Mouse (Mus musculus) kidney, embryonic 14.5 days (tissue): Measurements from ENCODE around the gene Tyk2. TPM values are rescaled to one million over a fixed set of nuclear protein-coding genes. Genes with fewer than 3 reads are reported as not detected.
A peak's percentile ranks its signal among the peaks of the same experiment; 100 is the strongest.

Source experiments
- ATAC-seq: fragments of 200-750 bp; cut with Nextera tagmentation; 2 replicates; pipeline ENCODE4 v1.8.0; 2017; ENCODE audit warnings: moderate number of reproducible peaks, mild to moderate bottlenecking, moderate TSS enrichment, moderate library complexity; ENCODE audit not compliant: low FRiP score, low TSS enrichment
- H3K27ac ChIP-seq: fragments of 300-500 bp; sonication (generic); 2 replicates; pipeline ENCODE4 v1.5.1; 2014; ENCODE audit warnings: low read depth, mild to moderate bottlenecking, low read length, moderate library complexity, mixed read lengths
- H3K27me3 ChIP-seq: fragments of 300-500 bp; sonication (generic); 2 replicates; pipeline ENCODE4 v1.6.1; 2014; ENCODE audit warnings: mild to moderate bottlenecking, low read length; ENCODE audit not compliant: control insufficient read depth, insufficient read depth
- H3K36me3 ChIP-seq: fragments of 300-500 bp; sonication (generic); 2 replicates; pipeline ENCODE4 v1.6.1; 2014; ENCODE audit warnings: low read length, mixed read lengths; ENCODE audit not compliant: control insufficient read depth, insufficient read depth
- H3K4me1 ChIP-seq: fragments of 300-500 bp; sonication (generic); 2 replicates; pipeline ENCODE4 v1.6.1; 2014; ENCODE audit warnings: low read length, mixed read lengths; ENCODE audit not compliant: control insufficient read depth, insufficient read depth
- H3K4me2 ChIP-seq: fragments of 300-500 bp; sonication (generic); replicated peaks from 2 replicates; pipeline ENCODE4 v1.6.1; 2014; ENCODE audit warnings: low read depth, mild to moderate bottlenecking, low read length
- H3K4me3 ChIP-seq: fragments of 300-500 bp; sonication (generic); 2 replicates; pipeline ENCODE4 v1.5.1; 2014; ENCODE audit warnings: mild to moderate bottlenecking, low read length
- H3K9ac ChIP-seq: fragments of 300-500 bp; sonication (generic); 2 replicates; pipeline ENCODE4 v1.6.1; 2014; ENCODE audit warnings: low read depth, mild to moderate bottlenecking, low read length, moderate library complexity
- H3K9me3 ChIP-seq: fragments of 300-500 bp; sonication (generic); 2 replicates; pipeline ENCODE4 v1.6.1; 2016; ENCODE audit warnings: low read length; ENCODE audit not compliant: control insufficient read depth
- WGBS: fragments of 180-500 bp; shearing (Covaris S2); extraction: QIAGEN DNeasy Blood & Tissue Kit; methylation state at CpG from one replicate; pipeline ENCODE4 v1.1.7; 2014; 5-methylcytosine and 5-hydroxymethylcytosine counted together
- polyA plus RNA-seq: library from polyadenylated mRNA; unstranded; fragments of >200 nt; fragmentation: Nextera tagmentation; extraction: Ambion mirVana; gene quantifications from 2 replicates; pipeline ENCODE4 v1.2.1, GENCODE M21; 2014

Tyk2 gene
- polyA plus RNA-seq, 1 experiment from 2014 or later = 8.7 TPM

- no peak overlapping the region for H3K27ac ChIP-seq
- 1% methylated on average over 11 of the region's 11 CpGs for WGBS
Observed at GRCm38 (mm10) chr9:21152715-21153114, 21.7 kb upstream of the Tyk2 start.

GRCm38 (mm10) chr9:21149654-21150419 is 18.8 kb upstream of the Tyk2 start, which contains the start of gene Cdc37:
Gene Cdc37, minus strand, starts transcription at chr9:21149982.
- peak; percentile 93 for ATAC-seq
- Histone ChIP-seq H3K27ac (peak within 1 kb of the TSS; percentile 78), H3K9me3 (no peaks in the 10 kb centered on the region), H3K27me3 (no peaks in the 10 kb centered on the region), H3K9ac (peak within 1 kb of the TSS; percentile 93), H3K4me1 (peaks cover 51% of the 10 kb centered on the region), H3K36me3 (peaks cover 15% of the 10 kb centered on the region), H3K4me2 (peak within 1 kb of the TSS; percentile 93), H3K4me3 (peak within 1 kb of the TSS; percentile 92)
- 4% methylated on average over 56 of the region's 56 CpGs for WGBS

More at GRCm38 (mm10) chr9:21152715-21153114, 21.7 kb upstream of the Tyk2 start:
- ATAC-seq = peak; percentile 44; the same call in 1 of the 2 replicates
- Histone ChIP-seq H3K4me2 (peak overlapping the region; percentile 83), H3K9ac (peak overlapping the region; percentile 51; the same call in 1 of the 2 replicates), H3K4me3 (peak overlapping the region; percentile 32), H3K27me3 (no peaks in the 10 kb centered on the region), H3K36me3 (no peaks in the 10 kb centered on the region; the same call in 1 of the 2 replicates), H3K9me3 (no peaks in the 10 kb centered on the region), H3K4me1 (peaks cover 34% of the 10 kb centered on the region)

- H3K4me2 ChIP-seq = peak overlapping the region; percentile 93
- WGBS = 5% methylated on average over 8 of the region's 8 CpGs
- peak overlapping the region; percentile 93 for H3K9ac ChIP-seq
- peak overlapping the region; percentile 92 for H3K4me3 ChIP-seq
- H3K4me1 ChIP-seq = peaks cover 48% of the 10 kb centered on the region
- H3K36me3 ChIP-seq = peaks cover 22% of the 10 kb centered on the region
- no peaks in the 10 kb centered on the region for H3K9me3 ChIP-seq
- no peaks in the 10 kb centered on the region for H3K27me3 ChIP-seq
- H3K27ac ChIP-seq = peak overlapping the region; percentile 78
- ATAC-seq = no peak
Observed at GRCm38 (mm10) chr9:21149077-21149653, 18.1 kb upstream of the Tyk2 start.

GRCm38 (mm10) chr9:21148427-21148826 is 17.4 kb upstream of the Tyk2 start:
- no peak for ATAC-seq
- Histone ChIP-seq H3K9me3 (no peaks in the 10 kb centered on the region), H3K9ac (peak overlapping the region; percentile 93)

GRCm38 (mm10) chr9:21146722-21147121 is 15.7 kb upstream of the Tyk2 start:
- Histone ChIP-seq H3K27me3 (no peaks in the 10 kb centered on the region), H3K36me3 (peaks cover 46% of the 10 kb centered on the region), H3K9me3 (no peaks in the 10 kb centered on the region), H3K4me3 (peak overlapping the region; percentile 10; the same call in 1 of the 2 replicates), H3K27ac (peak overlapping the region; percentile 53; the same call in 1 of the 2 replicates), H3K9ac (peak overlapping the region; percentile 48), H3K4me1 (peaks cover 31% of the 10 kb centered on the region), H3K4me2 (peak overlapping the region; percentile 34)
- WGBS = 31% methylated on average over 10 of the region's 10 CpGs
- peak; percentile 32 for ATAC-seq

More at GRCm38 (mm10) chr9:21148427-21148826, 17.4 kb upstream of the Tyk2 start:
- Histone ChIP-seq H3K4me2 (peak overlapping the region; percentile 93), H3K4me1 (peaks cover 40% of the 10 kb centered on the region), H3K27ac (no peak overlapping the region), H3K4me3 (peak overlapping the region; percentile 92), H3K27me3 (no peaks in the 10 kb centered on the region), H3K36me3 (peaks cover 29% of the 10 kb centered on the region)

GRCm38 (mm10) chr9:21145431-21145830 is 14.4 kb upstream of the Tyk2 start:
- Histone ChIP-seq H3K27ac (no peak overlapping the region), H3K27me3 (no peaks in the 10 kb centered on the region), H3K4me3 (no peak overlapping the region), H3K4me1 (peaks cover 31% of the 10 kb centered on the region), H3K36me3 (peaks cover 59% of the 10 kb centered on the region), H3K4me2 (no peak overlapping the region), H3K9me3 (no peaks in the 10 kb centered on the region), H3K9ac (peak overlapping the region; percentile 23; the same call in 1 of the 2 replicates)
- ATAC-seq = no peak
- whole genome bisulfite sequencing = 91% methylated on average over 4 of the region's 4 CpGs

- peaks cover 31% of the 10 kb centered on the region for H3K4me1 ChIP-seq
- H3K27ac ChIP-seq = no peak overlapping the region
- peaks cover 70% of the 10 kb centered on the region for H3K36me3 ChIP-seq
- no peak overlapping the region for H3K4me2 ChIP-seq
- 97% methylated on average over 3 of the region's 3 CpGs for WGBS
- H3K27me3 ChIP-seq = no peaks in the 10 kb centered on the region
- H3K4me3 ChIP-seq = no peak overlapping the region
- ATAC-seq = no peak
- H3K9me3 ChIP-seq = no peaks in the 10 kb centered on the region
- H3K9ac ChIP-seq = no peak overlapping the region
Observed at GRCm38 (mm10) chr9:21144361-21144760, 13.3 kb upstream of the Tyk2 start.

- Histone ChIP-seq H3K4me3 (no peak overlapping the region), H3K9ac (no peak overlapping the region), H3K4me1 (peaks cover 8% of the 10 kb centered on the region), H3K27ac (no peak overlapping the region), H3K27me3 (no peaks in the 10 kb centered on the region), H3K4me2 (no peak overlapping the region), H3K9me3 (no peaks in the 10 kb centered on the region), H3K36me3 (peaks cover 90% of the 10 kb centered on the region)
- WGBS = 91% methylated on average over 14 of the region's 14 CpGs
- no peak for ATAC-seq
Observed at GRCm38 (mm10) chr9:21141922-21142321, 10.9 kb upstream of the Tyk2 start.

GRCm38 (mm10) chr9:21138386-21138785 is 7.3 kb upstream of the Tyk2 start:
- peaks cover 60% of the 10 kb centered on the region for H3K36me3 ChIP-seq
- no peak overlapping the region for H3K9ac ChIP-seq
- H3K4me2 ChIP-seq = no peak overlapping the region
- no peaks in the 10 kb centered on the region for H3K4me1 ChIP-seq
- no peak overlapping the region for H3K4me3 ChIP-seq
- H3K27me3 ChIP-seq = no peaks in the 10 kb centered on the region
- H3K9me3 ChIP-seq = no peaks in the 10 kb centered on the region
- ATAC-seq = no peak
- no peak overlapping the region for H3K27ac ChIP-seq
- WGBS = 82% methylated on average over 4 of the region's 4 CpGs
